Mouse (Mus musculus) olfactory bulb, adult 2 months (tissue): ENCODE measurements around the gene Col2a1.

Experiments used
- CTCF ChIP-seq: fragments of 200-500 bp; IDR thresholded peaks from 2 replicates; pipeline ENCODE4 v1.5.1; 2012; ENCODE audit warnings: low read depth, mild to moderate bottlenecking, low read length, moderate library complexity; ENCODE audit not compliant: insufficient read depth
- POLR2A ChIP-seq: fragments of 200-500 bp; IDR thresholded peaks from 2 replicates; pipeline ENCODE4 v1.6.1; 2012; ENCODE audit warnings: mild to moderate bottlenecking, low read depth, low read length, moderate library complexity; ENCODE audit not compliant: insufficient read depth

- TF ChIP-seq CTCF = no peak
- TF ChIP-seq POLR2A = no peak
Measured at GRCm38 (mm10) chr15:98023137-98023536, 18.6 kb upstream of the Col2a1 start.
